Mouse (Mus musculus) MEL (cell line): Measurements from ENCODE around the gene Osbp2. TPM values are rescaled to one million over a fixed set of nuclear protein-coding genes. Genes with fewer than 3 reads are reported as not detected.

Experiments
- DNase-seq: peaks from one replicate; pipeline ENCODE4 v3.0.0; 2011; ENCODE audit warnings: low read depth, low spot score
- H3K27ac ChIP-seq: 2 replicates; pipeline ENCODE4 v1.5.1; 2012; ENCODE audit warnings: low read depth, mild to moderate bottlenecking, control low read depth, low read length, moderate library complexity; ENCODE audit not compliant: control insufficient read depth
- H3K27me3 ChIP-seq, 2 experiments: fragments of 150-350 bp in 1 of 2; sonication (generic) in 1 of 2; 2 replicates each; pipeline ENCODE4 v1.6.1; 2012; ENCODE audit warnings: low read length in 2 of 2, mild to moderate bottlenecking in 2 of 2, improper control_type of control experiment in 1 of 2, moderate library complexity in 1 of 2; ENCODE audit not compliant: insufficient read depth in 2 of 2, control insufficient read depth in 1 of 2
- H3K36me3 ChIP-seq, 2 experiments: 2 replicates each; pipeline ENCODE4 v1.6.1; 2012 to 2014; ENCODE audit warnings: low read length in 2 of 2, improper control_type of control experiment in 1 of 2, inconsistent platforms in 1 of 2, mild to moderate bottlenecking in 1 of 2; ENCODE audit not compliant: insufficient read depth in 2 of 2, control insufficient read depth in 1 of 2
- H3K4me1 ChIP-seq, 2 experiments: fragments of 150-350 bp in 1 of 2; sonication (generic) in 1 of 2; 2 replicates each; pipeline ENCODE4 v1.6.1; 2012; ENCODE audit warnings: low read length in 2 of 2, improper control_type of control experiment in 1 of 2, mild to moderate bottlenecking in 1 of 2; ENCODE audit not compliant: insufficient read depth in 2 of 2, control insufficient read depth in 1 of 2
- H3K4me3 ChIP-seq, 2 experiments: fragments of 150-350 bp in 1 of 2; sonication (generic) in 1 of 2; 2 replicates each; pipeline ENCODE4 v1.5.1; 2012; ENCODE audit warnings: low read depth in 2 of 2, low read length in 2 of 2, mild to moderate bottlenecking in 2 of 2, moderate library complexity in 2 of 2, control low read depth in 1 of 2, improper control_type of control experiment in 1 of 2; ENCODE audit not compliant: control insufficient read depth in 1 of 2, insufficient read depth in 1 of 2
- H3K79me2 ChIP-seq: 2 replicates; pipeline ENCODE4 v1.6.1; 2012; ENCODE audit warnings: mild to moderate bottlenecking, low read length, moderate library complexity; ENCODE audit not compliant: control insufficient read depth, poor library complexity, insufficient read depth
- H3K9ac ChIP-seq: 2 replicates; pipeline ENCODE4 v1.6.1; 2012; ENCODE audit warnings: low read depth, mild to moderate bottlenecking, control low read depth, low read length, moderate library complexity; ENCODE audit not compliant: control insufficient read depth, poor library complexity, severe bottlenecking
- H3K9me3 ChIP-seq: fragments of 150-350 bp; sonication (generic); replicated peaks from 2 replicates; pipeline ENCODE4 v1.6.1; 2012; ENCODE audit warnings: mild to moderate bottlenecking, low read length, improper control_type of control experiment, moderate library complexity; ENCODE audit not compliant: insufficient read depth
- BHLHE40 ChIP-seq: IDR thresholded peaks from 2 replicates; pipeline ENCODE4 v1.6.1; 2012; ENCODE audit warnings: low read depth, mild to moderate bottlenecking, inconsistent platforms, low read length, improper control_type of control experiment, borderline replicate concordance
- CHD1 ChIP-seq: IDR thresholded peaks from 2 replicates; pipeline ENCODE4 v1.6.1; 2012; ENCODE audit warnings: low read depth, mild to moderate bottlenecking, inconsistent platforms, low read length, improper control_type of control experiment
- CHD2 ChIP-seq: IDR thresholded peaks from 2 replicates; pipeline ENCODE4 v1.6.1; 2011; ENCODE audit warnings: low read length, improper control_type of control experiment
- CTCF ChIP-seq, 3 experiments: IDR thresholded peaks in 2 of 3; conservative IDR thresholded peaks in 1 of 3; 2 replicates each; pipeline ENCODE4 v1.5.1; 2011 to 2012; ENCODE audit warnings: low read length in 3 of 3, low read depth in 2 of 3, mild to moderate bottlenecking in 2 of 3, improper control_type of control experiment in 1 of 3, inconsistent platforms in 1 of 3, mixed read lengths in 1 of 3, moderate library complexity in 1 of 3; ENCODE audit not compliant: control insufficient read depth in 1 of 3, insufficient read depth in 1 of 3, poor library complexity in 1 of 3, severe bottlenecking in 1 of 3
- ELF1 ChIP-seq: IDR thresholded peaks from 2 replicates; pipeline ENCODE4 v1.6.1; 2014; ENCODE audit warnings: low read depth, mild to moderate bottlenecking, inconsistent platforms, low read length, improper control_type of control experiment, moderate library complexity
- ETS1 ChIP-seq: IDR thresholded peaks from 2 replicates; pipeline ENCODE4 v1.6.1; 2012; ENCODE audit warnings: low read depth, mild to moderate bottlenecking, inconsistent platforms, low read length, improper control_type of control experiment, moderate library complexity
- GABPA ChIP-seq: IDR thresholded peaks from 2 replicates; pipeline ENCODE4 v1.6.1; 2012; ENCODE audit warnings: low read depth, mild to moderate bottlenecking, inconsistent platforms, low read length, improper control_type of control experiment, moderate library complexity
- GATA1 ChIP-seq: IDR thresholded peaks from 2 replicates; pipeline ENCODE4 v1.6.1; 2011; ENCODE audit warnings: low read depth, low read length, improper control_type of control experiment
- JUND ChIP-seq: IDR thresholded peaks from 2 replicates; pipeline ENCODE4 v1.6.1; 2011; ENCODE audit warnings: low read depth, mild to moderate bottlenecking, improper control_type of control experiment, low read length
- KAT2A ChIP-seq: conservative IDR thresholded peaks from 2 replicates; pipeline ENCODE4 v1.6.1; 2012; ENCODE audit warnings: low read depth, low read length, improper control_type of control experiment, inconsistent platforms
- MAX ChIP-seq: IDR thresholded peaks from 2 replicates; pipeline ENCODE4 v1.6.1; 2011; ENCODE audit warnings: low read length, improper control_type of control experiment
- MEF2A ChIP-seq: IDR thresholded peaks from 2 replicates; pipeline ENCODE4 v1.6.1; 2014; ENCODE audit warnings: low read depth, mild to moderate bottlenecking, inconsistent platforms, low read length, improper control_type of control experiment; ENCODE audit not compliant: poor library complexity, insufficient replicate concordance, severe bottlenecking; ENCODE audit errors: extremely low read depth
- MXI1 ChIP-seq: IDR thresholded peaks from 2 replicates; pipeline ENCODE4 v1.6.1; 2011; ENCODE audit warnings: mild to moderate bottlenecking, low read depth, low read length, improper control_type of control experiment
- MYB ChIP-seq: IDR thresholded peaks from 2 replicates; pipeline ENCODE4 v1.6.1; 2011; ENCODE audit warnings: mild to moderate bottlenecking, low read depth, low read length, improper control_type of control experiment
- POLR2A ChIP-seq, 2 experiments: IDR thresholded peaks; 2 replicates each; pipeline ENCODE4 v1.6.1; 2011 to 2012; ENCODE audit warnings: low read length in 2 of 2, mild to moderate bottlenecking in 2 of 2, control low read depth in 1 of 2, improper control_type of control experiment in 1 of 2, low read depth in 1 of 2, moderate library complexity in 1 of 2; ENCODE audit not compliant: control insufficient read depth in 1 of 2, insufficient read depth in 1 of 2, poor library complexity in 1 of 2
- POLR2AphosphoS2 ChIP-seq: IDR thresholded peaks from 2 replicates; pipeline ENCODE4 v1.6.1; 2011; ENCODE audit warnings: low read length, improper control_type of control experiment
- RAD21 ChIP-seq: IDR thresholded peaks from 2 replicates; pipeline ENCODE4 v1.6.1; 2011; ENCODE audit warnings: mild to moderate bottlenecking, low read depth, low read length, improper control_type of control experiment
- RCOR1 ChIP-seq: IDR thresholded peaks from 2 replicates; pipeline ENCODE4 v1.6.1; 2012; ENCODE audit warnings: low read depth, mild to moderate bottlenecking, inconsistent platforms, low read length, improper control_type of control experiment
- SIN3A ChIP-seq: IDR thresholded peaks from 2 replicates; pipeline ENCODE4 v1.6.1; 2012; ENCODE audit warnings: low read length, improper control_type of control experiment, inconsistent platforms
- SMC3 ChIP-seq: IDR thresholded peaks from 2 replicates; pipeline ENCODE4 v1.6.1; 2011; ENCODE audit warnings: low read depth, low read length, improper control_type of control experiment
- TAL1 ChIP-seq: IDR thresholded peaks from 2 replicates; pipeline ENCODE4 v1.6.1; 2012; ENCODE audit warnings: mild to moderate bottlenecking, inconsistent platforms, low read length, moderate library complexity, mixed read lengths
- TBP ChIP-seq: IDR thresholded peaks from 2 replicates; pipeline ENCODE4 v1.8.0; 2011; ENCODE audit warnings: low read depth, low read length, improper control_type of control experiment
- UBTF ChIP-seq: IDR thresholded peaks from 2 replicates; pipeline ENCODE4 v1.6.1; 2012; ENCODE audit warnings: low read depth, mild to moderate bottlenecking, inconsistent platforms, low read length, improper control_type of control experiment, moderate library complexity, borderline replicate concordance; ENCODE audit not compliant: insufficient read depth
- USF1 ChIP-seq: IDR thresholded peaks from 2 replicates; pipeline ENCODE4 v1.6.1; 2014; ENCODE audit warnings: low read depth, mild to moderate bottlenecking, inconsistent platforms, low read length, improper control_type of control experiment, moderate library complexity
- USF2 ChIP-seq, 2 experiments: IDR thresholded peaks; 2 replicates each; pipeline ENCODE4 v1.6.1; 2011 to 2012; ENCODE audit warnings: improper control_type of control experiment in 2 of 2, low read length in 2 of 2, borderline replicate concordance in 1 of 2, inconsistent platforms in 1 of 2, low read depth in 1 of 2, mild to moderate bottlenecking in 1 of 2; ENCODE audit not compliant: insufficient read depth in 1 of 2
- ZKSCAN1 ChIP-seq: IDR thresholded peaks from 2 replicates; pipeline ENCODE4 v1.6.1; 2012; ENCODE audit warnings: low read depth, mild to moderate bottlenecking, inconsistent platforms, low read length, improper control_type of control experiment, moderate library complexity
- polyA plus RNA-seq, 2 experiments: library from polyadenylated mRNA; stranded (reverse) in 1 of 2; unstranded in 1 of 2; fragments of >175 nt in 1 of 2; fragments of >200 nt in 1 of 2; gene quantifications; 2 replicates each; pipeline versions ENCODE4 v1.2.1 to v1.2.4; 2012; ENCODE audit warnings: low replicate concordance in 2 of 2, low read depth in 1 of 2; ENCODE audit not compliant: insufficient read length in 2 of 2, insufficient read depth in 1 of 2, missing spikeins in 1 of 2
- total RNA-seq: library from RNA; depleted of rRNA; stranded (reverse); fragments of 300-350 nt; gene quantifications from 2 replicates; pipeline ENCODE4 v1.2.3, GENCODE M21; 2012

Osbp2 gene
- total and polyA plus RNA-seq, 3 experiments: 0.04 TPM; not detected in 2

DNA sequence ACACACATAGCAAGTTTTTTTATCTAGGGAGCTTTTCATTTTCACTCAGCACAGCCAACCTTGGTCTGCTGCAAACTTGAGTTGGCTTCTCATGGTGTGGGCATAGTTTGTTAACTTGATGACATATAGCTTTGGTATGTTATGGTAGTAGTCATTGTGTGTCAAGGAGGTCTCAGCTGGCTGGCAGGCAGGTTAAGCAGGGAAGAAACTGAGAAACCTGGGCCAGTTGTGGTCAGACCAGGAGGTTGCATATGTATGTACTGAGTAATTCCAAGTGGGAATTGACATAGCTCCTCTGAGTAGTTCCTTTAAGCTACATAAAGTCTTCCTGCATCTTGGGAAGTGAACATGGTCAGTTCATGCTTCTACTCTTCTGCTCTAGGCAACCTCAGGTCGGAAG lies 179.5 kb downstream of the Osbp2 start:
- TF ChIP-seq SMC3 (no peak), BHLHE40 (no peak), RCOR1 (no peak), TBP (no peak), JUND (no peak), RAD21 (no peak), GABPA (no peak), ELF1 (no peak), MXI1 (no peak), GATA1 (no peak), MYB (no peak), POLR2A (IDR thresholded peaks at IDR 0.05; ENCODE audit: control insufficient read depth in 1 of 2, insufficient read depth in 1 of 2, low read depth in 1 of 2, low read length in 2 of 2, poor library complexity in 1 of 2) (no peak), CHD1 (no peak), TAL1 (no peak), USF2 (IDR thresholded peaks at IDR 0.05; ENCODE audit: borderline replicate concordance in 1 of 2, insufficient read depth in 1 of 2, low read depth in 1 of 2, low read length in 2 of 2) (no peak), UBTF (no peak)
- no peak for DNase-seq
- Histone ChIP-seq H3K4me3 (no peak overlapping the region), H3K27ac (no peak overlapping the region), H3K27me3 (no peaks in the 10 kb centered on the region), H3K9ac (no peak overlapping the region), H3K4me1 (no peaks in the 10 kb centered on the region), H3K36me3 (peaks cover 0 to 14% of the 10 kb centered on the region in 2 experiments; a peak in 2 of 4 replicates), H3K79me2 (no peaks in the 10 kb centered on the region), H3K9me3 (no peaks in the 10 kb centered on the region)

DNA sequence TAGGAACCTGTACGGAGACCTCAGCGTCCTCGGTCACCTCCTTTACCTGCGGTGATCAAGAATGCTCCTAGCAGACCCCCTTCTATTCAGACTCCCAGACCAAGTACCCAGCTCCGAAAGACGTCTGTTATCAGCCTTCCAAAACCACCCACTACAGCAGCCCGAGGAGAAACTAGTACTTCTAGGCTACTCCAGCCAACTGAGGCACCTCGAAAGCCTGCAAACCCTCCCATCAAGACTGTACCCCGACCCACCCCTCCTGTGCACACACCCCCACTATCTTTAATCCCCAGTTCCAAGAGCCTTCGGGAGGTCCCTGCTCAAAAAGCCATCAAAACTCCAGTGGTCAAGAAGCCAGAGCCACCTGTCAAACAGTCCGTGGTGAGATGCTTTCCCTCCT lies 180.0 kb downstream of the Osbp2 start:
- H3K27me3 ChIP-seq: no peaks in the 10 kb centered on the region
- H3K36me3 ChIP-seq: peaks cover 0 to 14% of the 10 kb centered on the region in 2 experiments; a peak in 2 of 4 replicates
- TF ChIP-seq CTCF (IDR thresholded peaks at IDR 0.05 in 2 of 3, conservative IDR thresholded peaks at IDR 0.05 in 1 of 3; ENCODE audit: control insufficient read depth in 1 of 3, insufficient read depth in 1 of 3, low read depth in 2 of 3, low read length in 3 of 3, poor library complexity in 1 of 3, severe bottlenecking in 1 of 3) (no peak), RCOR1 (no peak), KAT2A (no peak), BHLHE40 (no peak), POLR2A (IDR thresholded peaks at IDR 0.05; ENCODE audit: control insufficient read depth in 1 of 2, insufficient read depth in 1 of 2, low read depth in 1 of 2, low read length in 2 of 2, poor library complexity in 1 of 2) (no peak), JUND (no peak), SIN3A (no peak), MEF2A (no peak), SMC3 (no peak), POLR2AphosphoS2 (no peak), MAX (no peak), UBTF (no peak), GATA1 (no peak), TAL1 (no peak), USF2 (IDR thresholded peaks at IDR 0.05; ENCODE audit: borderline replicate concordance in 1 of 2, insufficient read depth in 1 of 2, low read depth in 1 of 2, low read length in 2 of 2) (no peak), USF1 (no peak), CHD2 (no peak), ZKSCAN1 (no peak), MYB (no peak), ETS1 (no peak)
- no peak overlapping the region for H3K4me3 ChIP-seq
- no peaks in the 10 kb centered on the region for H3K4me1 ChIP-seq
- H3K79me2 ChIP-seq: no peaks in the 10 kb centered on the region
- no peak for DNase-seq
- no peak overlapping the region for H3K9ac ChIP-seq
- H3K9me3 ChIP-seq: no peaks in the 10 kb centered on the region
- no peak overlapping the region for H3K27ac ChIP-seq
